ENCODE assay signal across 25 mouse cellular contexts in the genomic region with DNA sequence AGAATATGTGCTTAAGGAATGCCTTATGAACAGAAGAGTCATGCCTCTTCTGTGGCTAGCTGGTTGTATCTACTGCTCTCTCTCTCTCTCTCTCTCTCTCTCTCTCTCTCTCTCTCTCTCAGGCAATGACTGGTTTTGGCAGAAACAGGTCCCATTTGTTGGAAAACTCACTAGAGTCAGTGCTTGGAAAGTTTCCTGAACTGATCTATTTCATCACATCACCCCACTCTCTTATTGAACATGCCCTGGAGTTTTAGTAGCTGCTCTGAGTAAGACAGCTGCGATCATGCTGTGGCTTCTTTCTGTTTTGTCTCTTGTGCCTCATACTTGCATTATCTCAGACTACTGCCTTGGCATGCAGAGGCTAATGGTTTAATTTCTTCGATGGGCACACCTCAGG.
A peak's percentile ranks its signal among the peaks of the same experiment; 100 is the strongest.
DNase-seq lines count a peak whose midpoint lies in the region; ATAC-seq and TF ChIP-seq lines count a peak whose summit lies in the region.
"Had no signal": no experiment of that assay in that cellular context is flagged by ENCODE, and none has a peak within 500 bp of the region (broad histone marks: within the 10 kb centered on the region; RNA-seq: fewer than 3 reads in every experiment).

No protein-coding gene starts in this region.

- no peaks in the 10 kb centered on the region for H3K27me3 ChIP-seq in forebrain, postnatal 0 days (ENCODE audit: insufficient read depth, low read length)
- H3K27me3 ChIP-seq in forebrain, embryonic 10.5 days (ENCODE audit: poor library complexity, severe bottlenecking): no peaks in the 10 kb centered on the region
- H3K27me3 ChIP-seq: embryonic facial prominence, embryonic 13.5 days; heart, embryonic 13.5 days; limb, embryonic 15.5 days; Patski; stomach, embryonic 15.5 days had no signal

- intact Hi-C loops in heart, postnatal 10 days (cut with DNase I): no loop called here

- peak; percentile 64 for ATAC-seq in forebrain, postnatal 0 days
- ATAC-seq: lung, postnatal 0 days; Patski had no signal

- H3K9me3 ChIP-seq in forebrain, postnatal 0 days (ENCODE audit: low read length): no peaks in the 10 kb centered on the region
- H3K9me3 ChIP-seq in forebrain, embryonic 10.5 days: no peaks in the 10 kb centered on the region
- H3K9me3 ChIP-seq: embryonic facial prominence, embryonic 13.5 days; heart, embryonic 13.5 days; limb, embryonic 15.5 days; midbrain, embryonic 10.5 days; stomach, embryonic 15.5 days had no signal

- no peak overlapping the region for H3K27ac ChIP-seq in forebrain, postnatal 0 days (ENCODE audit: low read depth, low read length)
- no peak overlapping the region for H3K27ac ChIP-seq in forebrain, embryonic 10.5 days
- H3K27ac ChIP-seq: embryonic facial prominence, embryonic 13.5 days; heart, embryonic 13.5 days; hindbrain, embryonic 14.5 days; kidney, postnatal 0 days; limb, embryonic 15.5 days; midbrain, embryonic 10.5 days; stomach, embryonic 15.5 days had no signal

- no peaks in the 10 kb centered on the region for H3K4me1 ChIP-seq in forebrain, postnatal 0 days (ENCODE audit: insufficient read depth)
- no peaks in the 10 kb centered on the region for H3K4me1 ChIP-seq in forebrain, embryonic 10.5 days
- H3K4me1 ChIP-seq: embryonic facial prominence, embryonic 13.5 days; heart, embryonic 13.5 days; limb, embryonic 15.5 days; midbrain, embryonic 10.5 days; stomach, embryonic 15.5 days had no signal

- WGBS in forebrain, postnatal 0 days: 79% methylated on average over 2 of the region's 2 CpGs
- 88% methylated on average over 2 of the region's 2 CpGs for WGBS in forebrain, embryonic 10.5 days

- no peak overlapping the region for H3K9ac ChIP-seq in forebrain, postnatal 0 days
- H3K9ac ChIP-seq: embryonic facial prominence, embryonic 13.5 days; heart, embryonic 13.5 days; hindbrain, embryonic 14.5 days; limb, embryonic 15.5 days; stomach, embryonic 15.5 days had no signal

- peak; percentile 36 for DNase-seq in forebrain, postnatal 0 days
- no peak for DNase-seq in forebrain, embryonic 10.5 days (ENCODE audit: extremely low spot score, low spot score)
- peak; percentile 56 for DNase-seq in brain, adult 2 months (ENCODE audit: low read depth, low spot score)
- DNase-seq in layer of hippocampus, adult 18-20 months (ENCODE audit: low spot score in 2 of 2): peak; percentile 7 to 66
- DNase-seq in layer of hippocampus, postnatal 14 days (ENCODE audit: low spot score in 2 of 2): peak; percentile 26 to 77
- DNase-seq in kidney, postnatal 36 days: no peak
- DNase-seq in heart, postnatal 10 days: no peak
- DNase-seq: cerebellum, adult 18-20 months; cerebellum, postnatal 25 days; embryo, embryonic 11 days; gastrocnemius, postnatal 14 days; heart, adult 11 months; heart, postnatal 36 days; kidney, adult 2 months; thymus, postnatal 25 days had no signal

- H3K36me3 ChIP-seq in forebrain, postnatal 0 days (ENCODE audit: insufficient read depth): no peaks in the 10 kb centered on the region
- no peaks in the 10 kb centered on the region for H3K36me3 ChIP-seq in forebrain, embryonic 10.5 days (replicated peaks)
- H3K36me3 ChIP-seq: embryonic facial prominence, embryonic 13.5 days; heart, embryonic 13.5 days; limb, embryonic 15.5 days; midbrain, embryonic 10.5 days; stomach, embryonic 15.5 days had no signal

- H3K4me3 ChIP-seq in forebrain, postnatal 0 days (ENCODE audit: low read depth, low read length): no peak overlapping the region
- H3K4me3 ChIP-seq in forebrain, embryonic 10.5 days: no peak overlapping the region
- H3K4me3 ChIP-seq: embryonic facial prominence, embryonic 13.5 days; erythroblast, embryonic 14.5 days; heart, embryonic 13.5 days; limb, embryonic 15.5 days; midbrain, embryonic 10.5 days; stomach, embryonic 15.5 days had no signal

- TF ChIP-seq CTCF in forebrain, postnatal 0 days (IDR thresholded peaks at IDR 0.05; ENCODE audit: low read depth): no peak

- no peak overlapping the region for H3K4me2 ChIP-seq in forebrain, postnatal 0 days (ENCODE audit: low read depth)
- H3K4me2 ChIP-seq: embryonic facial prominence, embryonic 13.5 days; heart, embryonic 13.5 days; hindbrain, embryonic 14.5 days; limb, embryonic 15.5 days; stomach, embryonic 15.5 days had no signal

Comparison
In these comparisons a context has a peak if more than half of its experiments do, and no peak if none do; other contexts are left out.
1. DNase-seq: peak in forebrain, postnatal 0 days (single experiment), brain, adult 2 months (single experiment), layer of hippocampus, adult 18-20 months (2 of 2) and layer of hippocampus, postnatal 14 days (2 of 2); none in forebrain, embryonic 10.5 days (single experiment), kidney, postnatal 36 days (0 of 2) and heart, postnatal 10 days (0 of 2).